Mouse (Mus musculus): Measurements from ENCODE around the gene Slc5a8.
A peak's percentile ranks its signal among the peaks of the same experiment; 100 is the strongest.

Gene Slc5a8

GRCm38 (mm10) chr10:88885632-88886090 lies at the start of gene Slc5a8:
Gene Slc5a8 (plus strand): TSS chr10:88885992.
- peak; percentile 80 to 87 for DNase-seq

- DNase-seq, result peak in 1 of 2 experiments; percentile 44
These were observed 36.8 kb upstream of the Slc5a8 start for GRCm38 (mm10) chr10:88848876-88849476.

GRCm38 (mm10) chr10:88849976-88850375 lies 35.8 kb upstream of the Slc5a8 start:
- no peak for DNase-seq

GRCm38 (mm10) chr10:88853326-88853725 lies 32.5 kb upstream of the Slc5a8 start:
- peak; percentile 58 to 71 for DNase-seq

- no peak for DNase-seq
These were observed 24.9 kb upstream of the Slc5a8 start for GRCm38 (mm10) chr10:88860911-88861310.

GRCm38 (mm10) chr10:88861416-88861815 lies 24.4 kb upstream of the Slc5a8 start:
- DNase-seq, result no peak

- no peak for DNase-seq
These were observed 23.5 kb upstream of the Slc5a8 start for GRCm38 (mm10) chr10:88862293-88862692.

- DNase-seq, result no peak
These were observed 19.8 kb upstream of the Slc5a8 start for GRCm38 (mm10) chr10:88866017-88866416.

- DNase-seq, result no peak
These were observed 10.9 kb upstream of the Slc5a8 start for GRCm38 (mm10) chr10:88874870-88875269.

GRCm38 (mm10) chr10:88877421-88877820 lies 8.4 kb upstream of the Slc5a8 start:
- no peak for DNase-seq

GRCm38 (mm10) chr10:88883721-88884120 lies 2.1 kb upstream of the Slc5a8 start:
- peak; percentile 29 to 34 for DNase-seq

- DNase-seq, result peak in 1 of 2 experiments; percentile 8
These were observed 956 bp upstream of the Slc5a8 start for GRCm38 (mm10) chr10:88884836-88885235.

- no peak for DNase-seq
These were observed 322 bp downstream of the Slc5a8 start for GRCm38 (mm10) chr10:88886114-88886513.

GRCm38 (mm10) chr10:88888376-88888775 lies 2.6 kb downstream of the Slc5a8 start:
- peak; percentile 22 to 47 for DNase-seq

- DNase-seq, result no peak
These were observed 5.6 kb downstream of the Slc5a8 start for GRCm38 (mm10) chr10:88891410-88891809.

GRCm38 (mm10) chr10:88892560-88893087 lies 6.8 kb downstream of the Slc5a8 start:
- DNase-seq, result no peak

GRCm38 (mm10) chr10:88897032-88897431 lies 11.2 kb downstream of the Slc5a8 start:
- no peak for DNase-seq

- DNase-seq, result no peak
These were observed 64.0 kb downstream of the Slc5a8 start for GRCm38 (mm10) chr10:88949649-88950296.

- no peak for DNase-seq
These were observed 64.5 kb downstream of the Slc5a8 start for GRCm38 (mm10) chr10:88950297-88950653.

GRCm38 (mm10) chr10:88960791-88961190 lies 75.0 kb downstream of the Slc5a8 start:
- DNase-seq, result no peak

- DNase-seq, result no peak
These were observed 82.8 kb downstream of the Slc5a8 start for GRCm38 (mm10) chr10:88968586-88968985.

GRCm38 (mm10) chr10:88970951-88971725 lies 85.3 kb downstream of the Slc5a8 start:
- no peak for DNase-seq

- no peak for DNase-seq
These were observed 93.1 kb downstream of the Slc5a8 start for GRCm38 (mm10) chr10:88978932-88979331.

All from kidney, postnatal 36 days (tissue).